Mouse (Mus musculus) stomach, embryonic 15.5 days (tissue): ENCODE results near the gene Zfp1. TPM values are rescaled to one million over a fixed set of nuclear protein-coding genes. Genes with fewer than 3 reads are reported as not detected.

Experiments
- ATAC-seq: fragments of 200-750 bp; cut with Nextera tagmentation; 2 replicates; pipeline ENCODE4 v1.8.0; 2017; ENCODE audit warnings: low read depth, moderate number of reproducible peaks, moderate TSS enrichment; ENCODE audit not compliant: insufficient read depth, low FRiP score
- H3K27ac ChIP-seq: fragments of 300-500 bp; sonication (generic); 2 replicates; pipeline ENCODE4 v1.5.1; 2015; ENCODE audit warnings: mild to moderate bottlenecking, inconsistent platforms
- H3K27me3 ChIP-seq: fragments of 300-500 bp; sonication (generic); replicated peaks from 2 replicates; pipeline ENCODE4 v1.6.1; 2015; ENCODE audit warnings: inconsistent platforms
- H3K36me3 ChIP-seq: fragments of 300-500 bp; sonication (generic); 2 replicates; pipeline ENCODE4 v1.6.1; 2015; ENCODE audit warnings: inconsistent platforms
- H3K4me1 ChIP-seq: fragments of 300-500 bp; sonication (generic); 2 replicates; pipeline ENCODE4 v1.6.1; 2015; ENCODE audit warnings: inconsistent platforms
- H3K4me2 ChIP-seq: fragments of 300-500 bp; sonication (generic); 2 replicates; pipeline ENCODE4 v1.6.1; 2015; ENCODE audit warnings: mild to moderate bottlenecking, inconsistent platforms
- H3K4me3 ChIP-seq: fragments of 300-500 bp; sonication (generic); replicated peaks from 2 replicates; pipeline ENCODE4 v1.5.1; 2015; ENCODE audit warnings: inconsistent platforms
- H3K9ac ChIP-seq: fragments of 300-500 bp; sonication (generic); 2 replicates; pipeline ENCODE4 v1.6.1; 2015; ENCODE audit warnings: inconsistent platforms
- H3K9me3 ChIP-seq: fragments of 300-500 bp; sonication (generic); 2 replicates; pipeline ENCODE4 v1.6.1; 2016; ENCODE audit warnings: inconsistent platforms
- WGBS: fragments of 180-500 bp; shearing (Covaris S2); methylation state at CpG from one replicate; pipeline ENCODE4 v1.1.7; 2015; 5-methylcytosine and 5-hydroxymethylcytosine counted together
- polyA plus RNA-seq: library from polyadenylated mRNA; unstranded; fragments of >200 nt; fragmentation: Nextera tagmentation; extraction: Ambion mirVana; gene quantifications from 2 replicates; pipeline ENCODE4 v1.2.1, GENCODE M21; 2015

Gene Zfp1
- polyA plus RNA-seq, 1 experiment from 2014 or later, result 19.8 TPM

GRCm38 (mm10) chr8:111645715-111646114 is 2.5 kb downstream of the Zfp1 start:
- no peak overlapping the region for H3K4me2 ChIP-seq
- 93% methylated on average over 8 of the region's 8 CpGs for WGBS
- H3K27ac ChIP-seq, result no peak overlapping the region
- H3K9me3 ChIP-seq, result no peaks in the 10 kb centered on the region
- no peaks in the 10 kb centered on the region for H3K36me3 ChIP-seq
- no peak overlapping the region for H3K9ac ChIP-seq
- H3K4me3 ChIP-seq, result no peak overlapping the region
- peaks cover 14% of the 10 kb centered on the region; the same call in 1 of the 2 replicates for H3K4me1 ChIP-seq
- no peaks in the 10 kb centered on the region for H3K27me3 ChIP-seq
- no peak for ATAC-seq

GRCm38 (mm10) chr8:111648834-111649233 is 5.6 kb downstream of the Zfp1 start:
- WGBS, result 75% methylated on average over 2 of the region's 2 CpGs

GRCm38 (mm10) chr8:111650651-111651050 is 7.5 kb downstream of the Zfp1 start:
- no peak overlapping the region for H3K4me2 ChIP-seq
- WGBS, result 96% methylated on average over 3 of the region's 3 CpGs
- H3K36me3 ChIP-seq, result no peaks in the 10 kb centered on the region
- H3K4me1 ChIP-seq, result 0 out of 2 replicates have a peak, but pooled peaks cover 7% of the 10 kb centered on the region
- H3K9ac ChIP-seq, result no peak overlapping the region
- H3K4me3 ChIP-seq, result no peak overlapping the region
- H3K27ac ChIP-seq, result no peak overlapping the region
- H3K9me3 ChIP-seq, result no peaks in the 10 kb centered on the region
- no peaks in the 10 kb centered on the region for H3K27me3 ChIP-seq
- ATAC-seq, result no peak

More at GRCm38 (mm10) chr8:111648834-111649233, 5.6 kb downstream of the Zfp1 start:
- H3K27ac ChIP-seq, result no peak overlapping the region
- H3K4me3 ChIP-seq, result no peak overlapping the region
- no peak for ATAC-seq
- no peak overlapping the region for H3K9ac ChIP-seq
- no peak overlapping the region for H3K4me2 ChIP-seq
- H3K27me3 ChIP-seq, result no peaks in the 10 kb centered on the region
- no peaks in the 10 kb centered on the region for H3K9me3 ChIP-seq
- 0 out of 2 replicates have a peak, but pooled peaks cover 7% of the 10 kb centered on the region for H3K4me1 ChIP-seq
- no peaks in the 10 kb centered on the region for H3K36me3 ChIP-seq

- WGBS, result 92% methylated on average over 2 of the region's 2 CpGs
These were observed 10.3 kb downstream of the Zfp1 start for GRCm38 (mm10) chr8:111653524-111653923.

GRCm38 (mm10) chr8:111657312-111657854 is 14.2 kb downstream of the Zfp1 start:
- Histone ChIP-seq H3K36me3 (0 out of 2 replicates have a peak, but pooled peaks cover 4% of the 10 kb centered on the region), H3K4me1 (no peaks in the 10 kb centered on the region), H3K9me3 (no peaks in the 10 kb centered on the region), H3K9ac (no peak overlapping the region), H3K27ac (no peak overlapping the region), H3K4me2 (no peak overlapping the region), H3K4me3 (no peak overlapping the region), H3K27me3 (no peaks in the 10 kb centered on the region)
- ATAC-seq, result no peak
- WGBS, result 61% methylated on average over 1 of the region's 1 CpGs

More at GRCm38 (mm10) chr8:111653524-111653923, 10.3 kb downstream of the Zfp1 start:
- H3K4me3 ChIP-seq, result no peak overlapping the region
- H3K4me1 ChIP-seq, result 0 out of 2 replicates have a peak, but pooled peaks cover 7% of the 10 kb centered on the region
- no peak for ATAC-seq
- H3K36me3 ChIP-seq, result no peaks in the 10 kb centered on the region
- H3K27ac ChIP-seq, result no peak overlapping the region
- H3K9me3 ChIP-seq, result no peaks in the 10 kb centered on the region
- no peaks in the 10 kb centered on the region for H3K27me3 ChIP-seq
- H3K4me2 ChIP-seq, result no peak overlapping the region
- no peak overlapping the region for H3K9ac ChIP-seq

- ATAC-seq, result no peak
- no peak overlapping the region for H3K27ac ChIP-seq
- H3K4me2 ChIP-seq, result no peak overlapping the region
These were observed 15.7 kb downstream of the Zfp1 start for GRCm38 (mm10) chr8:111658819-111659423.

GRCm38 (mm10) chr8:111662473-111662872 is 19.3 kb downstream of the Zfp1 start:
- Histone ChIP-seq H3K4me2 (no peak overlapping the region), H3K27me3 (no peaks in the 10 kb centered on the region), H3K36me3 (0 out of 2 replicates have a peak, but pooled peaks cover 4% of the 10 kb centered on the region), H3K9ac (no peak overlapping the region), H3K4me3 (no peak overlapping the region), H3K4me1 (no peaks in the 10 kb centered on the region), H3K9me3 (no peaks in the 10 kb centered on the region), H3K27ac (no peak overlapping the region)
- peak; percentile 39; the same call in 1 of the 2 replicates for ATAC-seq
- WGBS, result 92% methylated on average over 3 of the region's 3 CpGs

More at GRCm38 (mm10) chr8:111658819-111659423, 15.7 kb downstream of the Zfp1 start:
- H3K4me1 ChIP-seq, result no peaks in the 10 kb centered on the region
- no peak overlapping the region for H3K9ac ChIP-seq
- H3K4me3 ChIP-seq, result no peak overlapping the region
- 77% methylated on average over 6 of the region's 6 CpGs for WGBS
- H3K27me3 ChIP-seq, result no peaks in the 10 kb centered on the region
- 0 out of 2 replicates have a peak, but pooled peaks cover 4% of the 10 kb centered on the region for H3K36me3 ChIP-seq
- H3K9me3 ChIP-seq, result no peaks in the 10 kb centered on the region

- Histone ChIP-seq H3K9ac (no peak overlapping the region), H3K27me3 (no peaks in the 10 kb centered on the region), H3K4me3 (no peak overlapping the region), H3K27ac (no peak overlapping the region), H3K36me3 (peaks cover 15% of the 10 kb centered on the region), H3K4me1 (no peaks in the 10 kb centered on the region), H3K4me2 (no peak overlapping the region), H3K9me3 (no peaks in the 10 kb centered on the region)
- ATAC-seq, result no peak
- WGBS, result 72% methylated on average over 2 of the region's 2 CpGs
These were observed 23.6 kb downstream of the Zfp1 start for GRCm38 (mm10) chr8:111666751-111667150.

- no peak overlapping the region for H3K4me2 ChIP-seq
- no peak overlapping the region for H3K27ac ChIP-seq
- H3K36me3 ChIP-seq, result no peaks in the 10 kb centered on the region
- 78% methylated on average over 8 of the region's 8 CpGs for WGBS
- H3K4me1 ChIP-seq, result no peaks in the 10 kb centered on the region
- no peak for ATAC-seq
- no peaks in the 10 kb centered on the region for H3K9me3 ChIP-seq
- no peak overlapping the region for H3K4me3 ChIP-seq
- no peaks in the 10 kb centered on the region for H3K27me3 ChIP-seq
- H3K9ac ChIP-seq, result no peak overlapping the region
These were observed 33.0 kb downstream of the Zfp1 start for GRCm38 (mm10) chr8:111676237-111676636.

- no peak overlapping the region for H3K4me2 ChIP-seq
- no peak overlapping the region for H3K9ac ChIP-seq
- H3K9me3 ChIP-seq, result no peaks in the 10 kb centered on the region
- no peaks in the 10 kb centered on the region for H3K4me1 ChIP-seq
- no peak overlapping the region for H3K27ac ChIP-seq
- WGBS, result 26% methylated on average over 3 of the region's 3 CpGs
- ATAC-seq, result peak; percentile 54; the same call in 1 of the 2 replicates
- H3K36me3 ChIP-seq, result no peaks in the 10 kb centered on the region
- no peak overlapping the region for H3K4me3 ChIP-seq
- no peaks in the 10 kb centered on the region for H3K27me3 ChIP-seq
These were observed 34.9 kb downstream of the Zfp1 start for GRCm38 (mm10) chr8:111678111-111678510.

- Histone ChIP-seq H3K4me1 (no peaks in the 10 kb centered on the region), H3K4me3 (no peak overlapping the region), H3K27me3 (no peaks in the 10 kb centered on the region), H3K9ac (no peak overlapping the region), H3K36me3 (no peaks in the 10 kb centered on the region), H3K9me3 (no peaks in the 10 kb centered on the region), H3K4me2 (no peak overlapping the region), H3K27ac (no peak overlapping the region)
- ATAC-seq, result no peak
- 86% methylated on average over 7 of the region's 7 CpGs for WGBS
These were observed 35.6 kb downstream of the Zfp1 start for GRCm38 (mm10) chr8:111678848-111679247.

GRCm38 (mm10) chr8:111680423-111681028 is 37.3 kb downstream of the Zfp1 start:
- H3K4me1 ChIP-seq, result no peaks in the 10 kb centered on the region
- ATAC-seq, result no peak
- H3K4me2 ChIP-seq, result no peak overlapping the region
- H3K27me3 ChIP-seq, result no peaks in the 10 kb centered on the region
- H3K4me3 ChIP-seq, result no peak overlapping the region
- H3K36me3 ChIP-seq, result no peaks in the 10 kb centered on the region
- no peak overlapping the region for H3K27ac ChIP-seq
- H3K9me3 ChIP-seq, result no peaks in the 10 kb centered on the region
- H3K9ac ChIP-seq, result no peak overlapping the region
- WGBS, result 36% methylated on average over 17 of the region's 17 CpGs
